Mouse (Mus musculus) midbrain, embryonic 12.5 days (tissue): ENCODE results near the gene Gemin6. TPM values are rescaled to one million over a fixed set of nuclear protein-coding genes. Genes with fewer than 3 reads are reported as not detected.
"Not testable (repeated sequence)": the region's sequence is repeated elsewhere in the genome, so short reads cannot be mapped to it uniquely, and the experiment has no call there.

Experiments
- ATAC-seq: fragments of 200-750 bp; cut with Nextera tagmentation; 2 replicates; pipeline ENCODE4 v1.8.0; 2017; ENCODE audit warnings: low read depth, moderate TSS enrichment, moderate library complexity; ENCODE audit not compliant: low FRiP score
- H3K27ac ChIP-seq: fragments of 300-500 bp; sonication (generic); replicated peaks from 2 replicates; pipeline ENCODE4 v1.5.1; 2016; ENCODE audit warnings: mild to moderate bottlenecking
- H3K27me3 ChIP-seq: fragments of 300-500 bp; sonication (generic); 2 replicates; pipeline ENCODE4 v1.6.1; 2016; ENCODE audit warnings: mild to moderate bottlenecking
- H3K36me3 ChIP-seq: fragments of 300-500 bp; sonication (generic); 2 replicates; pipeline ENCODE4 v1.6.1; 2016
- H3K4me1 ChIP-seq: fragments of 300-500 bp; sonication (generic); 2 replicates; pipeline ENCODE4 v1.6.1; 2016
- H3K4me2 ChIP-seq: fragments of 300-500 bp; sonication (generic); replicated peaks from 2 replicates; pipeline ENCODE4 v1.6.1; 2016; ENCODE audit warnings: mild to moderate bottlenecking, moderate library complexity
- H3K4me3 ChIP-seq: fragments of 300-500 bp; sonication (generic); 2 replicates; pipeline ENCODE4 v1.5.1; 2016; ENCODE audit warnings: mild to moderate bottlenecking
- H3K9ac ChIP-seq: fragments of 300-500 bp; sonication (generic); replicated peaks from 2 replicates; pipeline ENCODE4 v1.6.1; 2016; ENCODE audit warnings: mild to moderate bottlenecking, moderate library complexity
- H3K9me3 ChIP-seq: fragments of 300-500 bp; sonication (generic); 2 replicates; pipeline ENCODE4 v1.6.1; 2016; ENCODE audit warnings: mild to moderate bottlenecking
- WGBS: fragments of 180-500 bp; shearing (Covaris S2); methylation state at CpG from one replicate; pipeline ENCODE4 v1.1.7; 2016; 5-methylcytosine and 5-hydroxymethylcytosine counted together
- polyA plus RNA-seq: library from polyadenylated mRNA; unstranded; fragments of >200 nt; fragmentation: Nextera tagmentation; extraction: Ambion mirVana; gene quantifications from 2 replicates; pipeline ENCODE4 v1.2.1, GENCODE M21; 2016

The Gemin6 gene
- polyA plus RNA-seq, 1 experiment from 2014 or later, result 31.6 TPM

- peak within 1 kb of the TSS; percentile 83 for H3K4me2 ChIP-seq
- WGBS, result under 1% methylated on average over 95 of the region's 95 CpGs
Observed at GRCm38 (mm10) chr17:80206671-80207581, 17.3 kb upstream of the Gemin6 start, which contains the start of the genes Srsf7 and Ttc39d. TSS of gene Srsf7 (minus strand) at chr17:80207307. TSS of gene Ttc39d (plus strand) at chr17:80207460.

GRCm38 (mm10) chr17:80213998-80214397, 10.2 kb upstream of the Gemin6 start:
- H3K36me3 ChIP-seq, H3K4me2 ChIP-seq, H3K4me3 ChIP-seq, ATAC-seq, H3K27me3 ChIP-seq, H3K4me1 ChIP-seq, H3K9ac ChIP-seq, H3K27ac ChIP-seq, H3K9me3 ChIP-seq: not testable (repeated sequence)
- WGBS, result 86% methylated on average over 4 of the region's 4 CpGs

More at GRCm38 (mm10) chr17:80206671-80207581, 17.3 kb upstream of the Gemin6 start, which contains the start of the genes Srsf7 and Ttc39d:
- Histone ChIP-seq H3K9ac (peak within 1 kb of the TSS; percentile 98), H3K27me3 (no peaks in the 10 kb centered on the region), H3K4me3 (peak within 1 kb of the TSS; percentile 90), H3K9me3 (no peaks in the 10 kb centered on the region), H3K27ac (peak within 1 kb of the TSS; percentile 99), H3K4me1 (peaks cover 14% of the 10 kb centered on the region), H3K36me3 (peaks cover 28% of the 10 kb centered on the region)
- ATAC-seq, result peak; percentile 92

GRCm38 (mm10) chr17:80220131-80220530, 4.1 kb upstream of the Gemin6 start:
- Histone ChIP-seq H3K27ac (no peak overlapping the region), H3K36me3 (no peaks in the 10 kb centered on the region), H3K9ac (no peak overlapping the region), H3K4me2 (no peak overlapping the region), H3K9me3 (no peaks in the 10 kb centered on the region), H3K27me3 (no peaks in the 10 kb centered on the region), H3K4me3 (no peak overlapping the region), H3K4me1 (peaks cover 6% of the 10 kb centered on the region)
- ATAC-seq, result no peak
- WGBS, result 73% methylated on average over 2 of the region's 2 CpGs

- no peak overlapping the region for H3K4me3 ChIP-seq
Observed at GRCm38 (mm10) chr17:80221202-80221601, 3.0 kb upstream of the Gemin6 start.

GRCm38 (mm10) chr17:80221890-80222628, 2.2 kb upstream of the Gemin6 start:
- Histone ChIP-seq H3K9me3 (no peaks in the 10 kb centered on the region), H3K9ac (no peak overlapping the region), H3K4me2 (no peak overlapping the region), H3K36me3 (no peaks in the 10 kb centered on the region), H3K27me3 (no peaks in the 10 kb centered on the region), H3K4me3 (no peak overlapping the region), H3K27ac (no peak overlapping the region), H3K4me1 (peaks cover 7% of the 10 kb centered on the region)
- no peak for ATAC-seq
- 74% methylated on average over 3 of the region's 3 CpGs for whole genome bisulfite sequencing

More at GRCm38 (mm10) chr17:80221202-80221601, 3.0 kb upstream of the Gemin6 start:
- Histone ChIP-seq H3K9me3 (no peaks in the 10 kb centered on the region), H3K9ac (no peak overlapping the region), H3K36me3 (no peaks in the 10 kb centered on the region), H3K27me3 (no peaks in the 10 kb centered on the region), H3K4me2 (no peak overlapping the region), H3K27ac (no peak overlapping the region), H3K4me1 (peaks cover 7% of the 10 kb centered on the region)
- no peak for ATAC-seq
- 68% methylated on average over 9 of the region's 9 CpGs for WGBS

GRCm38 (mm10) chr17:80223829-80224228, 412 bp upstream of the Gemin6 start:
- peak overlapping the region; percentile 63 for H3K4me3 ChIP-seq
- peak overlapping the region; percentile 65; the same call in 1 of the 2 replicates for H3K9ac ChIP-seq
- WGBS, result 9% methylated on average over 9 of the region's 9 CpGs
- H3K4me2 ChIP-seq, result peak overlapping the region; percentile 71
- peaks cover 3% of the 10 kb centered on the region; the same call in 1 of the 2 replicates for H3K36me3 ChIP-seq
- H3K27me3 ChIP-seq, result no peaks in the 10 kb centered on the region
- H3K4me1 ChIP-seq, result peaks cover 7% of the 10 kb centered on the region
- peak; percentile 53 for ATAC-seq
- peak overlapping the region; percentile 76 for H3K27ac ChIP-seq
- no peaks in the 10 kb centered on the region for H3K9me3 ChIP-seq

GRCm38 (mm10) chr17:80225142-80225541, 901 bp downstream of the Gemin6 start:
- not testable (repeated sequence) for H3K36me3 ChIP-seq
- 63% methylated on average over 5 of the region's 5 CpGs for WGBS
- H3K27ac ChIP-seq, result peak overlapping the region; percentile 76; the same call in 1 of the 2 replicates

GRCm38 (mm10) chr17:80229396-80229795, 5.2 kb downstream of the Gemin6 start:
- Histone ChIP-seq H3K9ac (no peak overlapping the region), H3K36me3 (peaks cover 10% of the 10 kb centered on the region; the same call in 1 of the 2 replicates), H3K4me1 (peaks cover 5% of the 10 kb centered on the region), H3K27ac (no peak overlapping the region), H3K9me3 (no peaks in the 10 kb centered on the region), H3K27me3 (no peaks in the 10 kb centered on the region), H3K4me3 (no peak overlapping the region), H3K4me2 (no peak overlapping the region)
- no peak for ATAC-seq
- 91% methylated on average over 2 of the region's 2 CpGs for whole genome bisulfite sequencing

More at GRCm38 (mm10) chr17:80225142-80225541, 901 bp downstream of the Gemin6 start:
- H3K27me3 ChIP-seq, H3K4me1 ChIP-seq, H3K9me3 ChIP-seq, ATAC-seq: not testable (repeated sequence)
- peak overlapping the region; percentile 65 for H3K9ac ChIP-seq
- H3K4me3 ChIP-seq, result peak overlapping the region; percentile 63
- H3K4me2 ChIP-seq, result peak overlapping the region; percentile 71

GRCm38 (mm10) chr17:80233844-80234243, 9.6 kb downstream of the Gemin6 start:
- H3K9ac ChIP-seq, result no peak overlapping the region
- 93% methylated on average over 5 of the region's 5 CpGs for WGBS
- H3K4me2 ChIP-seq, result no peak overlapping the region
- no peaks in the 10 kb centered on the region for H3K4me1 ChIP-seq
- ATAC-seq, result no peak
- H3K27me3 ChIP-seq, result no peaks in the 10 kb centered on the region
- peaks cover 23% of the 10 kb centered on the region for H3K36me3 ChIP-seq
- no peaks in the 10 kb centered on the region for H3K9me3 ChIP-seq
- no peak overlapping the region for H3K27ac ChIP-seq
- H3K4me3 ChIP-seq, result no peak overlapping the region

GRCm38 (mm10) chr17:80234376-80234775, 10.1 kb downstream of the Gemin6 start:
- WGBS, result 91% methylated on average over 7 of the region's 7 CpGs
- no peak for ATAC-seq

GRCm38 (mm10) chr17:80235477-80235876, 11.2 kb downstream of the Gemin6 start:
- no peak for ATAC-seq
- Histone ChIP-seq H3K4me2 (no peak overlapping the region), H3K27me3 (no peaks in the 10 kb centered on the region), H3K27ac (no peak overlapping the region), H3K4me3 (no peak overlapping the region), H3K4me1 (no peaks in the 10 kb centered on the region), H3K9ac (no peak overlapping the region), H3K36me3 (peaks cover 32% of the 10 kb centered on the region), H3K9me3 (no peaks in the 10 kb centered on the region)
- WGBS, result 92% methylated on average over 3 of the region's 3 CpGs

More at GRCm38 (mm10) chr17:80234376-80234775, 10.1 kb downstream of the Gemin6 start:
- Histone ChIP-seq H3K36me3 (peaks cover 23% of the 10 kb centered on the region), H3K4me2 (no peak overlapping the region), H3K9me3 (no peaks in the 10 kb centered on the region), H3K27me3 (no peaks in the 10 kb centered on the region), H3K4me3 (no peak overlapping the region), H3K4me1 (no peaks in the 10 kb centered on the region), H3K27ac (no peak overlapping the region), H3K9ac (no peak overlapping the region)

GRCm38 (mm10) chr17:80236805-80237204, 12.6 kb downstream of the Gemin6 start:
- Histone ChIP-seq H3K9ac (no peak overlapping the region), H3K27me3 (no peaks in the 10 kb centered on the region), H3K27ac (no peak overlapping the region), H3K4me1 (no peaks in the 10 kb centered on the region), H3K36me3 (peaks cover 41% of the 10 kb centered on the region), H3K4me2 (no peak overlapping the region), H3K9me3 (no peaks in the 10 kb centered on the region), H3K4me3 (no peak overlapping the region)
- over 99% methylated on average over 3 of the region's 3 CpGs for WGBS
- no peak for ATAC-seq
